Mouse (Mus musculus): Measurements from ENCODE around the gene Cxcr5.

Gene Cxcr5

GRCm38 (mm10) chr9:44477339-44478228 lies 84.1 kb downstream of the Cxcr5 start:
- peak; percentile 9 to 73 for DNase-seq

- DNase-seq = peak; percentile 35 to 42
Observed at GRCm38 (mm10) chr9:44475936-44476335, 85.7 kb downstream of the Cxcr5 start.

GRCm38 (mm10) chr9:44474327-44474726 lies 87.3 kb downstream of the Cxcr5 start:
- no peak for DNase-seq

- DNase-seq = no peak
Observed at GRCm38 (mm10) chr9:44473184-44473583, 88.5 kb downstream of the Cxcr5 start.

GRCm38 (mm10) chr9:44468800-44469199 lies 92.9 kb downstream of the Cxcr5 start:
- no peak for DNase-seq

- DNase-seq = no peak
Observed at GRCm38 (mm10) chr9:44468224-44468623, 93.5 kb downstream of the Cxcr5 start.

- no peak for DNase-seq
Observed at GRCm38 (mm10) chr9:44461950-44462349, 99.7 kb downstream of the Cxcr5 start.

Data from kidney, postnatal 4 days (tissue).